Mouse (Mus musculus) megakaryocyte, embryonic 14.5 days (primary cell): ENCODE measurements at regions not wholly inside any gene's neighbourhood (a gene's known extent, or its start where the extent isn't known, plus 50 kb on each side); places are given as distances from the start of the nearest gene placed in this dataset.

Experiments used
- FLI1 ChIP-seq: IDR thresholded peaks from 2 replicates; pipeline ENCODE4 v1.6.1; 2012; ENCODE audit warnings: low read length, inconsistent platforms, mixed read lengths
- GATA1 ChIP-seq: IDR thresholded peaks from 3 replicates; pipeline ENCODE4 v1.6.1; 2012; ENCODE audit warnings: mixed read lengths, low read length, inconsistent platforms, borderline replicate concordance

DNA sequence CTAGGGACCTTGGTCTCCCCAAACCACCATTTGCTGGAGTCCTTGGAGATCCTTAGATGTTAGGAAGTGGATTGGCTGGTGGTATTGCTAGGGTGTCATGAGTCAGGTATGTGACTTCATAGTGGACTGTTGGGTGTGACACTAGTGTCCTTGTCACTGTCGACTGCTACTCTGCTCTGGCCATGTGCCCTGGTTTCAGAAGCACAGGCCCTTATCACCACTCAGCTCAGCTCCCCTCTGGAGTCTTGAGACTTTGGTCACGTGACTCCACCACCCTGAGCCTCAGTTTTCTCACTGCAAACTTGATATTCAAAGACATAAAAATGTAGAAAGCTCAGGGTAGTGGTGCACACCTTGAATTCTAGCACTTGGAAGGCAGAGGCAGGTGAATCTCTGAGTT, 190.7 kb downstream of the Bcl2l11 start:
- TF ChIP-seq GATA1: no peak
- no peak for TF ChIP-seq FLI1
